ENCODE assay signal across 24 mouse cellular contexts in genomic region chr1:57824966-57825759, GRCm38 (mm10). TPM values are rescaled to one million over a fixed set of nuclear protein-coding genes. Genes with fewer than 3 reads are reported as not detected.
DNase-seq lines count a peak whose midpoint lies in the region; ATAC-seq and TF ChIP-seq lines count a peak whose summit lies in the region.
"Had no signal": no experiment of that assay in that cellular context is flagged by ENCODE, and none has a peak within 500 bp of the region (broad histone marks: within the 10 kb centered on the region; RNA-seq: fewer than 3 reads in every experiment).

No protein-coding gene starts in this region.

- H3K9me3 ChIP-seq in heart, embryonic 10.5 days, result no peaks in the 10 kb centered on the region
- no peaks in the 10 kb centered on the region for H3K9me3 ChIP-seq in hindbrain, embryonic 13.5 days
- no peaks in the 10 kb centered on the region for H3K9me3 ChIP-seq in hindbrain, embryonic 12.5 days (replicated peaks)
- H3K9me3 ChIP-seq in hindbrain, postnatal 0 days (ENCODE audit: low read length), result no peaks in the 10 kb centered on the region
- H3K9me3 ChIP-seq: embryonic facial prominence, embryonic 13.5 days; forebrain, embryonic 10.5 days; G1E; limb, embryonic 10.5 days; liver, embryonic 13.5 days; midbrain, embryonic 15.5 days had no signal

- peak; percentile 36 for DNase-seq in adrenal gland, adult 2 months
- DNase-seq in adrenal gland, postnatal 4 days (ENCODE audit: low spot score in 2 of 2), result no peak
- no peak for DNase-seq in heart, embryonic 10.5 days (ENCODE audit: low spot score)
- no peak for DNase-seq in heart, postnatal 4 days
- DNase-seq in hindbrain, postnatal 0 days (ENCODE audit: low spot score), result no peak
- DNase-seq in frontal cortex, postnatal 25 days (ENCODE audit: low spot score in 2 of 2), result no peak
- DNase-seq: cerebellum, adult 2 months; gastrocnemius, postnatal 14 days; kidney, adult 18-20 months; kidney, postnatal 10 days; liver, embryonic 13.5 days; right cerebral cortex, adult 18-20 months had no signal

- peaks cover 23% of the 10 kb centered on the region for H3K4me1 ChIP-seq in heart, embryonic 10.5 days
- H3K4me1 ChIP-seq in hindbrain, embryonic 13.5 days (replicated peaks), result 0 out of 2 replicates have a peak, but pooled peaks cover 6% of the 10 kb centered on the region
- peaks cover 10% of the 10 kb centered on the region for H3K4me1 ChIP-seq in hindbrain, embryonic 12.5 days
- no peaks in the 10 kb centered on the region for H3K4me1 ChIP-seq in hindbrain, postnatal 0 days (ENCODE audit: insufficient read depth, low read length)
- H3K4me1 ChIP-seq: liver, embryonic 13.5 days had no signal

- no peak for TF ChIP-seq CTCF in hindbrain, postnatal 0 days (IDR thresholded peaks at IDR 0.05; ENCODE audit: low read depth)

- 0 out of 2 replicates have a peak, but pooled peaks have one; percentile 55 for ATAC-seq in hindbrain, embryonic 13.5 days (ENCODE audit: low FRiP score)
- no peak for ATAC-seq in hindbrain, embryonic 12.5 days (ENCODE audit: low FRiP score)
- ATAC-seq in hindbrain, postnatal 0 days, result peak; percentile 33; the same call in 1 of the 2 replicates
- ATAC-seq: CD4-positive, CD25-positive, alpha-beta regulatory T cell, adult 4 months; lung, postnatal 0 days; midbrain, embryonic 15.5 days had no signal

- no peaks in the 10 kb centered on the region for H3K27me3 ChIP-seq in heart, embryonic 10.5 days (ENCODE audit: insufficient read depth, poor library complexity, severe bottlenecking)
- no peaks in the 10 kb centered on the region for H3K27me3 ChIP-seq in hindbrain, embryonic 13.5 days
- H3K27me3 ChIP-seq in hindbrain, embryonic 12.5 days, result no peaks in the 10 kb centered on the region
- no peaks in the 10 kb centered on the region for H3K27me3 ChIP-seq in hindbrain, postnatal 0 days (ENCODE audit: insufficient read depth, low read length)
- H3K27me3 ChIP-seq: embryonic facial prominence, embryonic 13.5 days; liver, embryonic 13.5 days; midbrain, embryonic 15.5 days had no signal

- peak overlapping the region; percentile 2; the same call in 1 of the 2 replicates for H3K27ac ChIP-seq in heart, embryonic 10.5 days
- no peak overlapping the region; the same call in 1 of the 2 replicates for H3K27ac ChIP-seq in hindbrain, embryonic 13.5 days
- H3K27ac ChIP-seq in hindbrain, embryonic 12.5 days, result no peak overlapping the region
- H3K27ac ChIP-seq in hindbrain, postnatal 0 days, result no peak overlapping the region
- H3K27ac ChIP-seq: embryonic facial prominence, embryonic 13.5 days; forebrain, embryonic 10.5 days; layer of hippocampus, adult 2 months; limb, embryonic 10.5 days; liver, embryonic 13.5 days; midbrain, embryonic 15.5 days had no signal

- no peak overlapping the region for H3K4me2 ChIP-seq in hindbrain, embryonic 13.5 days
- H3K4me2 ChIP-seq in hindbrain, embryonic 12.5 days (replicated peaks), result no peak overlapping the region
- no peak overlapping the region for H3K4me2 ChIP-seq in hindbrain, postnatal 0 days (ENCODE audit: low read depth, low read length)
- H3K4me2 ChIP-seq: embryonic facial prominence, embryonic 13.5 days; liver, embryonic 13.5 days; midbrain, embryonic 15.5 days had no signal

- no peak overlapping the region for H3K9ac ChIP-seq in hindbrain, embryonic 13.5 days
- H3K9ac ChIP-seq in hindbrain, embryonic 12.5 days, result no peak overlapping the region
- no peak overlapping the region for H3K9ac ChIP-seq in hindbrain, postnatal 0 days (replicated peaks; ENCODE audit: low read length)
- H3K9ac ChIP-seq: embryonic facial prominence, embryonic 13.5 days; liver, embryonic 13.5 days; midbrain, embryonic 15.5 days had no signal

- H3K4me3 ChIP-seq in heart, embryonic 10.5 days, result no peak overlapping the region
- H3K4me3 ChIP-seq in hindbrain, embryonic 13.5 days, result no peak overlapping the region
- H3K4me3 ChIP-seq in hindbrain, embryonic 12.5 days, result no peak overlapping the region
- no peak overlapping the region for H3K4me3 ChIP-seq in hindbrain, postnatal 0 days (ENCODE audit: low read length)
- H3K4me3 ChIP-seq: embryonic facial prominence, embryonic 13.5 days; forebrain, embryonic 10.5 days; layer of hippocampus, adult 2 months; limb, embryonic 10.5 days; liver, embryonic 13.5 days; midbrain, embryonic 15.5 days had no signal

- WGBS in heart, embryonic 10.5 days, result 62% methylated on average over 17 of the region's 17 CpGs
- WGBS in hindbrain, embryonic 13.5 days, result 50% methylated on average over 17 of the region's 17 CpGs
- WGBS in hindbrain, embryonic 12.5 days, result 58% methylated on average over 17 of the region's 17 CpGs
- 60% methylated on average over 17 of the region's 17 CpGs for WGBS in hindbrain, postnatal 0 days

- H3K36me3 ChIP-seq in heart, embryonic 10.5 days, result no peaks in the 10 kb centered on the region
- no peaks in the 10 kb centered on the region for H3K36me3 ChIP-seq in hindbrain, embryonic 13.5 days
- H3K36me3 ChIP-seq in hindbrain, embryonic 12.5 days, result no peaks in the 10 kb centered on the region
- H3K36me3 ChIP-seq in hindbrain, postnatal 0 days (ENCODE audit: insufficient read depth, low read length), result no peaks in the 10 kb centered on the region
- H3K36me3 ChIP-seq: forebrain, embryonic 10.5 days; G1E; limb, embryonic 10.5 days; liver, embryonic 13.5 days; midbrain, embryonic 15.5 days had no signal

RNA-seq across cellular contexts. Expression of gene Spats2l, which starts 51.2 kb away (rescaled TPM):
- total RNA-seq in adrenal gland, adult 2 months (2021), result 1 to 10 TPM; 3.0 to 6.0 TPM
- polyA plus RNA-seq in adrenal gland, adult 2 months (2012; rRNA removed), result 4.6 and 6.6 TPM in 2 replicates
- total RNA-seq in adrenal gland, postnatal 4 days (2021), result 10 to 100 TPM; 20.7 to 22.2 TPM
- polyA plus RNA-seq in heart, embryonic 10.5 days (2016; fragmentation: Nextera tagmentation; extraction: Ambion mirVana), result 31.3 and 34.3 TPM in 2 replicates
- total RNA-seq in heart, postnatal 4 days (2021), result 10 to 100 TPM; 29.7 to 32.7 TPM
- polyA plus RNA-seq in hindbrain, embryonic 13.5 days (2015; fragmentation: Nextera tagmentation; extraction: Ambion mirVana), result 67.7 and 77.3 TPM in 2 replicates
- polyA plus RNA-seq in hindbrain, embryonic 12.5 days (2016; fragmentation: Nextera tagmentation; extraction: Ambion mirVana), result 82.6 and 87.8 TPM in 2 replicates
- total RNA-seq in hindbrain, postnatal 0 days (2014; rRNA removed), result 25.0 and 28.3 TPM in 2 replicates
- 67.2 and 69.2 TPM in 2 replicates for polyA plus RNA-seq in hindbrain, postnatal 0 days (2015; fragmentation: Nextera tagmentation; extraction: Ambion mirVana)
- total RNA-seq: hematopoietic stem cell, adult 5-6 weeks; megakaryocyte progenitor cell, adult 5-6 weeks had no signal
- polyA plus RNA-seq: G1E had no signal
